ENCODE assay signal across 10 mouse cellular contexts in genomic region chr2:19664147-19664546, GRCm38 (mm10). TPM values are rescaled to one million over a fixed set of nuclear protein-coding genes. Genes with fewer than 3 reads are reported as not detected.
A peak's percentile ranks its signal among the peaks of the same experiment; 100 is the strongest.
DNase-seq lines count a peak whose midpoint lies in the region; ATAC-seq and TF ChIP-seq lines count a peak whose summit lies in the region.
"Had no signal": no experiment of that assay in that cellular context is flagged by ENCODE, and none has a peak within 500 bp of the region (broad histone marks: within the 10 kb centered on the region; RNA-seq: fewer than 3 reads in every experiment).

No protein-coding gene starts in this region.

- H3K4me1 ChIP-seq in liver, adult 2 months (ENCODE audit: control insufficient read depth, insufficient read depth, low read length): peaks cover 5% of the 10 kb centered on the region
- peaks cover 3% of the 10 kb centered on the region for H3K4me1 ChIP-seq in liver, embryonic 12.5 days
- peaks cover 27% of the 10 kb centered on the region for H3K4me1 ChIP-seq in heart, embryonic 16.5 days (ENCODE audit: control insufficient read depth, insufficient read depth, low read length)
- H3K4me1 ChIP-seq: megakaryocyte, embryonic 14.5 days had no signal

- ATAC-seq in liver, embryonic 12.5 days: no peak
- peak; percentile 42 for ATAC-seq in heart, embryonic 16.5 days (replicated peaks; ENCODE audit: extremely low read depth, insufficient read depth, low FRiP score)

- WGBS in liver, adult 2 months: 42% methylated on average over 6 of the region's 6 CpGs
- 73% methylated on average over 6 of the region's 6 CpGs for WGBS in liver, embryonic 12.5 days (ENCODE audit: insufficient replicate concordance)
- 35% methylated on average over 6 of the region's 6 CpGs for WGBS in heart, embryonic 16.5 days

- DNase-seq in liver, adult 2 months (ENCODE audit: extremely low read depth, low read depth, low spot score): peak; percentile 88
- DNase-seq in brain, embryonic 14.5 days (ENCODE audit: low read depth): peak; percentile 83
- peak; percentile 16 for DNase-seq in retina, embryonic 14.5 days (ENCODE audit: low spot score)
- no peak for DNase-seq in urinary bladder, adult 18-20 months (ENCODE audit: low spot score in 2 of 2)
- no peak for DNase-seq in cerebellum, postnatal 36 days
- DNase-seq: thymus, postnatal 14 days had no signal

- H3K27me3 ChIP-seq in liver, adult 2 months (ENCODE audit: control insufficient read depth, insufficient read depth, low read length): no peaks in the 10 kb centered on the region
- H3K27me3 ChIP-seq in liver, embryonic 12.5 days (replicated peaks): peaks cover 4% of the 10 kb centered on the region
- no peaks in the 10 kb centered on the region for H3K27me3 ChIP-seq in heart, embryonic 16.5 days (ENCODE audit: control insufficient read depth, insufficient read depth, low read length)

- H3K9ac ChIP-seq in liver, adult 2 months (ENCODE audit: low read depth, low read length): no peak overlapping the region
- H3K9ac ChIP-seq in liver, embryonic 12.5 days: no peak overlapping the region
- H3K9ac ChIP-seq in heart, embryonic 16.5 days (ENCODE audit: low read length): no peak overlapping the region
- H3K9ac ChIP-seq: hindbrain, embryonic 15.5 days had no signal

- no peak for TF ChIP-seq CTCF in liver, adult 2 months (IDR thresholded peaks at IDR 0.05; ENCODE audit: low read depth, low read length)
- TF ChIP-seq CTCF in brain, embryonic 14.5 days (IDR thresholded peaks at IDR 0.05; ENCODE audit: borderline replicate concordance, extremely low read depth, insufficient read depth, insufficient read length): no peak

- H3K36me3 ChIP-seq in liver, adult 2 months (ENCODE audit: control insufficient read depth, insufficient read depth, low read length): no peaks in the 10 kb centered on the region
- no peaks in the 10 kb centered on the region for H3K36me3 ChIP-seq in liver, embryonic 12.5 days
- H3K36me3 ChIP-seq in heart, embryonic 16.5 days (ENCODE audit: control insufficient read depth, insufficient read depth): no peaks in the 10 kb centered on the region
- H3K36me3 ChIP-seq: hindbrain, embryonic 15.5 days had no signal

- no peak overlapping the region for H3K27ac ChIP-seq in liver, adult 2 months (replicated peaks; ENCODE audit: insufficient read depth, low read depth, low read length)
- no peak overlapping the region for H3K27ac ChIP-seq in liver, embryonic 12.5 days
- peak overlapping the region; percentile 69; the same call in 1 of the 2 replicates for H3K27ac ChIP-seq in heart, embryonic 16.5 days (ENCODE audit: low read length)
- H3K27ac ChIP-seq: hindbrain, embryonic 15.5 days had no signal

- H3K9me3 ChIP-seq in liver, embryonic 12.5 days (replicated peaks): no peaks in the 10 kb centered on the region
- no peaks in the 10 kb centered on the region for H3K9me3 ChIP-seq in heart, embryonic 16.5 days (replicated peaks; ENCODE audit: control insufficient read depth, low read length)
- H3K9me3 ChIP-seq: hindbrain, embryonic 15.5 days had no signal

- H3K4me3 ChIP-seq in liver, adult 2 months (ENCODE audit: insufficient read depth, low read depth, low read length): no peak overlapping the region
- H3K4me3 ChIP-seq in liver, embryonic 12.5 days: no peak overlapping the region
- H3K4me3 ChIP-seq in heart, embryonic 16.5 days (ENCODE audit: low read length): no peak overlapping the region
- H3K4me3 ChIP-seq: hindbrain, embryonic 15.5 days; megakaryocyte, embryonic 14.5 days had no signal

- H3K79me2 ChIP-seq in liver, adult 2 months (ENCODE audit: control insufficient read depth, insufficient read depth, low read length): peaks cover 3% of the 10 kb centered on the region; the same call in 1 of the 2 replicates

- H3K4me2 ChIP-seq in liver, embryonic 12.5 days: no peak overlapping the region
- peak overlapping the region; percentile 4; the same call in 1 of the 2 replicates for H3K4me2 ChIP-seq in heart, embryonic 16.5 days (ENCODE audit: low read depth, low read length)
- H3K4me2 ChIP-seq: hindbrain, embryonic 15.5 days had no signal

- no peak for TF ChIP-seq POLR2A in liver, adult 2 months (IDR thresholded peaks at IDR 0.05; ENCODE audit: extremely low read depth, insufficient read depth, low read length)
- no peak for TF ChIP-seq POLR2A in brain, embryonic 14.5 days (IDR thresholded peaks at IDR 0.05; ENCODE audit: borderline replicate concordance, extremely low read depth, insufficient read depth, insufficient read length, poor library complexity, severe bottlenecking)

RNA-seq across cellular contexts. Expression of gene Otud1, which starts 6.6 kb away (rescaled TPM):
- 3.0 and 4.3 TPM in 2 replicates for total RNA-seq in liver, adult 2 months (2014; rRNA removed)
- 2.7 and 3.3 TPM in 2 replicates for polyA plus RNA-seq in liver, adult 2 months (2012; rRNA removed)
- 1.1 and 1.2 TPM in 2 replicates for polyA plus RNA-seq in liver, embryonic 12.5 days (2016; fragmentation: Nextera tagmentation; extraction: Ambion mirVana)
- polyA plus RNA-seq in brain, embryonic 14.5 days (2012; rRNA removed): 2.2 and 2.5 TPM in 2 replicates
- polyA plus RNA-seq in heart, embryonic 16.5 days (2015; fragmentation: Nextera tagmentation; extraction: Ambion mirVana): 6.9 and 7.6 TPM in 2 replicates

Comparison
In these comparisons a context has a peak if more than half of its experiments do, and no peak if none do; other contexts are left out.
1. DNase-seq: peak in liver, adult 2 months (single experiment), brain, embryonic 14.5 days (single experiment) and retina, embryonic 14.5 days (single experiment); none in urinary bladder, adult 18-20 months (0 of 2) and cerebellum, postnatal 36 days (0 of 2).